Mouse (Mus musculus): ENCODE data around the gene Olfr606. TPM values are rescaled to one million over a fixed set of nuclear protein-coding genes. Genes with fewer than 3 reads are reported as not detected.

Olfr606 gene
- not detected for polyA plus RNA-seq (2017; shearing (Covaris generic))

GRCm38 (mm10) chr7:103448746-103449145 lies at the start of gene Olfr606:
Gene Olfr606, plus strand, starts transcription at chr7:103449046.

GRCm38 (mm10) chr7:103414772-103415171 lies 34.1 kb upstream of the Olfr606 start, which contains the start of gene Usp17lc:
Gene Usp17lc, plus strand, starts transcription at chr7:103415072.

GRCm38 (mm10) chr7:103445339-103445738 lies 3.5 kb upstream of the Olfr606 start, which contains the start of gene Olfr605:
Gene Olfr605, minus strand, starts transcription at chr7:103445439.

GRCm38 (mm10) chr7:103469577-103469976 lies 20.7 kb downstream of the Olfr606 start, which contains the start of gene Olfr608:
Gene Olfr608, plus strand, starts transcription at chr7:103469877.

GRCm38 (mm10) chr7:103497962-103498361 lies 49.1 kb downstream of the Olfr606 start, which contains the start of gene Olfr609:
Gene Olfr609, minus strand, starts transcription at chr7:103498062.

Other genes starting within 250 kb of the Olfr606 start
- not detected for gene Olfr593, start 237.2 kb upstream of the Olfr606 start, polyA plus RNA-seq (2017; shearing (Covaris generic))
- gene Olfr594, start 232.1 kb upstream of the Olfr606 start, polyA plus RNA-seq (2017; shearing (Covaris generic)): 0.21 TPM
- gene Usp17ld, start 196.5 kb upstream of the Olfr606 start, polyA plus RNA-seq (2017; shearing (Covaris generic)): not detected
- not detected for gene Olfr596, start 143.4 kb upstream of the Olfr606 start, polyA plus RNA-seq (2017; shearing (Covaris generic))
- gene Olfr597, start 132.7 kb upstream of the Olfr606 start, polyA plus RNA-seq (2017; shearing (Covaris generic)): 0.25 TPM
- gene Olfr598, start 125.5 kb upstream of the Olfr606 start, polyA plus RNA-seq (2017; shearing (Covaris generic)): not detected
- not detected for gene Olfr599, start 113.1 kb upstream of the Olfr606 start, polyA plus RNA-seq (2017; shearing (Covaris generic))
- not detected for gene Olfr600, start 99.4 kb upstream of the Olfr606 start, polyA plus RNA-seq (2017; shearing (Covaris generic))
- gene Olfr601, start 86.4 kb upstream of the Olfr606 start, polyA plus RNA-seq (2017; shearing (Covaris generic)): not detected
- gene Olfr603, start 62.9 kb upstream of the Olfr606 start, polyA plus RNA-seq (2017; shearing (Covaris generic)): not detected
- gene Usp17lc, start 34.0 kb upstream of the Olfr606 start, polyA plus RNA-seq (2017; shearing (Covaris generic)): not detected
- not detected for gene Olfr605, start 3.6 kb upstream of the Olfr606 start, polyA plus RNA-seq (2017; shearing (Covaris generic))
- 0.20 TPM for gene Olfr607, start 15.1 kb downstream of the Olfr606 start, polyA plus RNA-seq (2017; shearing (Covaris generic))
- gene Olfr608, start 20.8 kb downstream of the Olfr606 start, polyA plus RNA-seq (2017; shearing (Covaris generic)): not detected
- gene Olfr609, start 49.0 kb downstream of the Olfr606 start, polyA plus RNA-seq (2017; shearing (Covaris generic)): not detected
- not detected for gene Olfr610, start 63.1 kb downstream of the Olfr606 start, polyA plus RNA-seq (2017; shearing (Covaris generic))
- not detected for gene Olfr611, start 71.8 kb downstream of the Olfr606 start, polyA plus RNA-seq (2017; shearing (Covaris generic))
- gene Olfr612, start 93.7 kb downstream of the Olfr606 start, polyA plus RNA-seq (2017; shearing (Covaris generic)): not detected
- 0.06 TPM for gene Olfr613, start 99.0 kb downstream of the Olfr606 start, polyA plus RNA-seq (2017; shearing (Covaris generic))
- not detected for gene Olfr615, start 107.0 kb downstream of the Olfr606 start, polyA plus RNA-seq (2017; shearing (Covaris generic))
- not detected for gene Olfr616, start 120.1 kb downstream of the Olfr606 start, polyA plus RNA-seq (2017; shearing (Covaris generic))
- not detected for gene Olfr617, start 124.0 kb downstream of the Olfr606 start, polyA plus RNA-seq (2017; shearing (Covaris generic))
- not detected for gene Olfr618, start 141.1 kb downstream of the Olfr606 start, polyA plus RNA-seq (2017; shearing (Covaris generic))
- not detected for gene Olfr619, start 151.5 kb downstream of the Olfr606 start, polyA plus RNA-seq (2017; shearing (Covaris generic))
- 0.25 TPM for gene Olfr620, start 163.5 kb downstream of the Olfr606 start, polyA plus RNA-seq (2017; shearing (Covaris generic))
- gene Olfr622, start 193.7 kb downstream of the Olfr606 start, polyA plus RNA-seq (2017; shearing (Covaris generic)): not detected
- not detected for gene Olfr623, start 214.7 kb downstream of the Olfr606 start, polyA plus RNA-seq (2017; shearing (Covaris generic))
- gene Olfr624, start 222.1 kb downstream of the Olfr606 start, polyA plus RNA-seq (2017; shearing (Covaris generic)): 0.06 TPM
- not detected for gene Olfr625-ps1, start 233.7 kb downstream of the Olfr606 start, polyA plus RNA-seq (2017; shearing (Covaris generic))